Mouse (Mus musculus): ENCODE measurements around the gene Ehd4. TPM values are rescaled to one million over a fixed set of nuclear protein-coding genes. Genes with fewer than 3 reads are reported as not detected.

Gene Ehd4
- polyA plus RNA-seq, 1 experiment from 2014 or later, result 28.7 TPM

DNA sequence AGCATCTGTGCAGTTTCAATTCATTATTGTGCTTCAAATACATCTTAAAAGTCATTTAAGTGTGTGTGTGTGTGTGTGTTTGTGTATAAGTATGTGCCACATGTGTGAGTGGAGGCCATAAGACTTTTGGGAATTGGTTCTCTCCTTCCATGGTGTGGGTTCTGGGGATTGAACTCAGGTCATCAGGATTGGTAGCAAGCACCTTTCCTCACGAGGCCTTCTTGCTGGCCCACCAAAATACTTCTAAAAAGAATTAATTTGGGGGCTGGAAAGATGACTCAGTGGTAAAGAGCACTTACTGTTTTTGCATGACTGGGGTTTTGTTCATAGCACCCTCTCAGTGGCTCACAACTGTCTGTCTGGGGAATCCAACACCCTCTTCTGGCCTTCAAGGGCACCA is 12.7 kb downstream of the Ehd4 start:
- Histone ChIP-seq H3K27me3 (replicated peaks) (no peaks in the 10 kb centered on the region), H3K4me3 (no peak overlapping the region), H3K9ac (no peak overlapping the region), H3K4me1 (no peaks in the 10 kb centered on the region), H3K9me3 (replicated peaks) (no peaks in the 10 kb centered on the region), H3K4me2 (no peak overlapping the region), H3K36me3 (no peaks in the 10 kb centered on the region; the same call in 1 of the 2 replicates), H3K27ac (no peak overlapping the region)
- WGBS (ENCODE audit: insufficient replicate concordance), result 81% methylated on average over 1 of the region's 1 CpGs
- ATAC-seq, result no peak

DNA sequence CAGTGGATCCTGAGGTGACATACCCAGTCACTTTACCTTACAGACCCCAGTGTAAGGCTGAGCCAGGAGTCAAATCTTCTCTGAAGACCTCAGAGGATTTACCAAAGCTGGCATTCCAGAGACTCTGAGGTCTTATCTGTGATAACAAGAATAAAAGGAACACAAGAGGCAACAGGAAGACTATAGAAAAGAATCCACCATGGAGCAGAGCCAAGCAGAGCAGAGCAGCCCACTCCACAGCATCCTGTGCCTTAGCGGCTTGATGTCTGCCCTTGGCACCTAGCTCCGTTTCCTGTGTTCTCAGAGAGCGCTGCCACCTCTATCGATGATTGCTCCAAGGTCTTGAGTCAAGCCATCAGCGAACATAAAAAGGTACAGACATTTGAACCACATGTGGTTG is 14.1 kb downstream of the Ehd4 start:
- Histone ChIP-seq H3K27ac (no peak overlapping the region), H3K36me3 (no peaks in the 10 kb centered on the region; the same call in 1 of the 2 replicates), H3K9me3 (replicated peaks) (no peaks in the 10 kb centered on the region), H3K4me1 (no peaks in the 10 kb centered on the region), H3K27me3 (replicated peaks) (no peaks in the 10 kb centered on the region), H3K9ac (no peak overlapping the region), H3K4me2 (no peak overlapping the region), H3K4me3 (no peak overlapping the region)
- 76% methylated on average over 5 of the region's 5 CpGs for WGBS (ENCODE audit: insufficient replicate concordance)
- ATAC-seq, result no peak

DNA sequence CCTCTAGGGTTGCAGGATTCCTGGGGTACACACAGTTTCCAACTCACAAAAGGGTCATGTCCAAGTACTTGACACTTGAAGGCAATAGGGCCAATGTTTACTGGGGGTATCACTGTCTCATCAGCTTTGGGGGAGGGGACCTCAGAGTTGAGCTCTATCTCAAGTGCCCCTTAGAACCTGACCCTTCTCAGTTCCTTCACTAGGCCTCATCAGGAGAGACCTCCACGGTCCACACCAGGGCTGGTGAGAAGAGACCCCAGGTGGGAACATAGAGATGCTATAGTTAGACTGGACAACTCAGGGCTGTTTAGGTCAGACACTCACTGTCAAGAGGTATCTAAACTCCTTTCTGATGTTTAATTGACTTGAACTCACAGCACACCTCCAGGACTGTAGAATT is 15.3 kb downstream of the Ehd4 start:
- WGBS (ENCODE audit: insufficient replicate concordance), result 74% methylated on average over 1 of the region's 1 CpGs
- Histone ChIP-seq H3K27me3 (replicated peaks) (no peaks in the 10 kb centered on the region), H3K9ac (no peak overlapping the region), H3K4me1 (peaks cover 8% of the 10 kb centered on the region), H3K36me3 (no peaks in the 10 kb centered on the region; the same call in 1 of the 2 replicates), H3K27ac (no peak overlapping the region), H3K9me3 (replicated peaks) (no peaks in the 10 kb centered on the region), H3K4me2 (no peak overlapping the region), H3K4me3 (no peak overlapping the region)
- no peak for ATAC-seq

DNA sequence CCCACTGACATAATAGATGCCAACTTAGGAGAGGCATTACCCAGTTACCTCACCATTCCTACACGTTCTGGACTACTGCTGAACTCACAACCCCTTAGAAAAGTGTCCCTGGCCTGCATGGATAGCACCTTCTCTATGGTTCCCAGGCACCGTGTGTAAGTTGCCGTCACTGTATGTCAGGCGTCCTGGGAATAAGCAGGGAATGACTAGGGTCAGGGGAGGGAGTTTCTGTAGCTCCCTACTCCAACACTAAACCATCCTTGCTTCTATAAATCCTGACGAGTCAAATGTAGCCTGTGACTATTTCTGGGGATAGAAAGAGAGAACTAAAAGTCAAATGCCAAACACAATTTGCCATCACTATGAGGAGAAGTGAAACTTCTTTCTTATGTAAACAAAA is 17.1 kb downstream of the Ehd4 start:
- Histone ChIP-seq H3K27ac (no peak overlapping the region), H3K36me3 (no peaks in the 10 kb centered on the region; the same call in 1 of the 2 replicates), H3K4me3 (no peak overlapping the region), H3K4me2 (no peak overlapping the region), H3K27me3 (replicated peaks) (no peaks in the 10 kb centered on the region), H3K9me3 (replicated peaks) (no peaks in the 10 kb centered on the region), H3K9ac (no peak overlapping the region), H3K4me1 (peaks cover 9% of the 10 kb centered on the region)
- 61% methylated on average over 5 of the region's 5 CpGs for WGBS (ENCODE audit: insufficient replicate concordance)
- no peak for ATAC-seq

DNA sequence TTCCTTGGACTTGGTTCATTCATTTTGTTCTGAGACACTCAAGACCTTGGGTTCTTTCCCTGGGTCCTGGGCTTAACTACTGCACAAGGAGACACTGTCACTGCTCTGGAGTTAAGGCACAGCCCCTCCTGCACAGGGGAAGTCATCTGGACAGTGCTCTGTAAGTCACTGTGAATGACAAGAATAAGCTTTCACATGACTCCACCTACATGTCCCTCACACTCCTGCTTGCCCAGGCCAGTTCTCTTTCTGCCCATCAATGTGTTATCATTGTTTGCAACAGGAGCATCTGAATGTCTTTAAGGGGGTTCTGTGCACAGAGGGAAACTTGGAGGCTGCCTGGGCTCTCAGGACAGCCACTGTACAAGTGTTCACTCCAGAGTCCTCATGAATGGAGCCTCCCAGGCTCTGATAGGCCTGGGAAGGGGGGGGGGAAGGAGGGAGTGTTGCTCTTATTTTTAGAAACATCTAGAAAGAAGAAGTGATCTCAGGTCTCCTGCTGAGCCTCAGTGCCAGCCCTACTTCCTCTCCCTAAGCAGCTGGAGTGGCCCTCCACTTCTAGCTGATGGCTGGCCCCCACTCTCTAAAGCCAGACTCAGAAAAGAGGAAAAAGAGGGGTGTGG is 19.8 kb downstream of the Ehd4 start:
- H3K9ac ChIP-seq, result no peak overlapping the region
- no peak overlapping the region for H3K4me3 ChIP-seq
- no peaks in the 10 kb centered on the region for H3K9me3 ChIP-seq (replicated peaks)
- H3K36me3 ChIP-seq, result peaks cover 2% of the 10 kb centered on the region; the same call in 1 of the 2 replicates
- H3K27me3 ChIP-seq (replicated peaks), result no peaks in the 10 kb centered on the region
- H3K4me1 ChIP-seq, result peaks cover 15% of the 10 kb centered on the region
- H3K4me2 ChIP-seq, result no peak overlapping the region
- H3K27ac ChIP-seq, result no peak overlapping the region
- no peak for ATAC-seq

DNA sequence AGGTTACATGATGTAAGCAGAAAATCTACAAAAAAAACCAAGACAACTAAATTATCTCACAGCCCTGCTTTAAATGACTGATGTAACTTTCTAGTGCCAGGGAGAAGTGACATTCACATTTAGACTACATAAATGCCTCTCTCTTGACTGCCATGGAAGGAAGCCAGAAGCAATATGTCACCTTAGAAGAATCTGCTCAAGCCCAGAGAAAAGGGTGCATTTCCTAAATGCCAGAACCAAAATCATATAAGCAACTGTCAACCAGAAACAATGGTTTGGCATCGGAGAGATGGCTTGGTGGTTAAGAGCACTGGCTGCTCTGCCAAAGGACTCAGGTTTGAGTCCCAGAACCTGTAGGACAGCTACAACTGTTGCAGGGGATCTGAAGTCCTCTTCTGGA is 22.5 kb downstream of the Ehd4 start:
- H3K27me3 ChIP-seq (replicated peaks), result no peaks in the 10 kb centered on the region
- H3K4me2 ChIP-seq, result no peak overlapping the region
- no peak overlapping the region for H3K9ac ChIP-seq
- no peak for ATAC-seq
- no peaks in the 10 kb centered on the region for H3K9me3 ChIP-seq (replicated peaks)
- no peak overlapping the region for H3K4me3 ChIP-seq
- peaks cover 4% of the 10 kb centered on the region; the same call in 1 of the 2 replicates for H3K36me3 ChIP-seq
- no peak overlapping the region for H3K27ac ChIP-seq
- 74% methylated on average over 1 of the region's 1 CpGs for WGBS (ENCODE audit: insufficient replicate concordance)
- peaks cover 30% of the 10 kb centered on the region for H3K4me1 ChIP-seq

DNA sequence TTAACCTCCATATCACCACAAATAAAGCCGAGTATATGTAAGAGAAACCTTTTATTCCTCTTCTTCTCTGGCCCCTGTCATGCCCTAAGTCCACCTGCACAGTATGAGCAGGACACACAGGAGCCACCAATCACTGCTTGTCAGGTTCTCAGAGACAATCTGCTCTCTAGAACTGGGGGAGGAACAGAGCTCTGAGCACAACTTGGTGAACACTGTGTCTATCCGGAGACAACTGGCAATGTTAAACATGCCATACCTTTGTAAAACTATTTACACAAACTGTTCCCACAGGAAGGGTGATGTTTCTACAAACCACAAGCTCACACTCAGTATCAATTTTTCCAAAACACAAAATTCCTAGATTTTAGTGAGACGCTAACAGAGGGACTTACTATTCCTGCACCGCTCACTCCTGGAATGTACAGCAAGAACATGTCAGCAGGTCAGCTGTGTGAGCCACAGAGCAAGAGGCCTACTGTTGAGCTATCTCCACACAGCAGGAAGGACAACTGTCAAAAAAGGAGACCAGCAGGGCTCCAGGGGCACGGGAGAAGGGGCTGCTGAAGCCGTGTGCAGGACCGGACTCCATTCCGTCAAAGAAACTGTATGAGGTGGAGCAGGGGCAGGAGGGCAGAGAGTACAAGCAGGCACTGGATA is 25.0 kb downstream of the Ehd4 start:
- Histone ChIP-seq H3K4me1 (peaks cover 25% of the 10 kb centered on the region), H3K27ac (no peak overlapping the region), H3K9ac (no peak overlapping the region), H3K9me3 (replicated peaks) (no peaks in the 10 kb centered on the region), H3K36me3 (peaks cover 12% of the 10 kb centered on the region; the same call in 1 of the 2 replicates), H3K4me2 (no peak overlapping the region), H3K4me3 (no peak overlapping the region), H3K27me3 (replicated peaks) (no peaks in the 10 kb centered on the region)
- ATAC-seq, result no peak
- 52% methylated on average over 8 of the region's 8 CpGs for WGBS (ENCODE audit: insufficient replicate concordance)

DNA sequence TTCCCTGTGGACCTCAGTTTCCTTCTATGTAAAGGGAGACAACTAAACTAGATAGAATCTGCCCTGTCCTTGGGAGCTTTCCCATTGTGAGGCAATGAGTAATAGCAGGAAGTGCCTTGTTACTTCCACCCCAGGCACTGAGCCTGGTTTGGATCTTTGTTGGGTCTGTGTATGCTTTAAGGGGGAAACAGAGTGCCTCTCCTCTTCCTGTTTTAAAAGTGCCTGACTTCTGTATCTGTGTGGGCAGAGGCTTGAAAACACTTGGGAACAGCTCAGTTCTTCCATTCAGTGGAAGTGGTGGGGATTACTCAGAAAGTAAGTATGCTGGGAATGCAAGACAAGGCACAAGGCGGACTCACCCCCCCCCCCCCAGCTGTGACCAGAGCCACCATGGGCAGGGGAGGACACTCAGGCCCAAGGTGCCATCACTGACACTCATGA is 25.8 kb downstream of the Ehd4 start:
- Histone ChIP-seq H3K9me3 (replicated peaks) (no peaks in the 10 kb centered on the region), H3K27me3 (replicated peaks) (no peaks in the 10 kb centered on the region), H3K4me2 (no peak overlapping the region), H3K4me3 (no peak overlapping the region), H3K4me1 (peaks cover 21% of the 10 kb centered on the region), H3K36me3 (peaks cover 12% of the 10 kb centered on the region; the same call in 1 of the 2 replicates), H3K9ac (no peak overlapping the region), H3K27ac (peak overlapping the region; percentile 72)
- no peak for ATAC-seq
- WGBS (ENCODE audit: insufficient replicate concordance), result 64% methylated on average over 1 of the region's 1 CpGs

DNA sequence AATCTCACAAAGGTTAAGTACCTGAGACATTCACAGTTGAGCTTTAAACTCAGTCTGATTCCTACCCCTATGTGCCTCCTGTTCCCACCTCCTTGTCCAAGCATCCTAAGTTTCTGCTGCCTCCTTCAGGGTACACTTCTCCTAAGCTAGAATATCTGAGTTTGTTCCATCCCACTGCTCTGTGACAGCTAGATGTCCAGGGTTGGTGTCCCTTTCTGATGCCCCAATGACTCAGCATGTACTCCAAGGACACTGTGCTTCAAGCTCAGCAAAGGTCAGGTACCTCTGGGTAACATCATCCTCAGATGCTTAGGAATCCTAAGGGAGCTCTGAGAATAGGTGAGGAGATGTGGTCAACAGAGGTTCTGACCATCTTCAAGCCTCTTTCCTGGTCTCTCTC is 26.4 kb downstream of the Ehd4 start:
- H3K4me2 ChIP-seq, result no peak overlapping the region
- H3K4me1 ChIP-seq, result peaks cover 21% of the 10 kb centered on the region
- H3K27ac ChIP-seq, result peak overlapping the region; percentile 72
- H3K36me3 ChIP-seq, result peaks cover 12% of the 10 kb centered on the region; the same call in 1 of the 2 replicates
- no peaks in the 10 kb centered on the region for H3K27me3 ChIP-seq (replicated peaks)
- no peak for ATAC-seq
- no peak overlapping the region for H3K4me3 ChIP-seq
- H3K9me3 ChIP-seq (replicated peaks), result no peaks in the 10 kb centered on the region
- no peak overlapping the region for H3K9ac ChIP-seq

DNA sequence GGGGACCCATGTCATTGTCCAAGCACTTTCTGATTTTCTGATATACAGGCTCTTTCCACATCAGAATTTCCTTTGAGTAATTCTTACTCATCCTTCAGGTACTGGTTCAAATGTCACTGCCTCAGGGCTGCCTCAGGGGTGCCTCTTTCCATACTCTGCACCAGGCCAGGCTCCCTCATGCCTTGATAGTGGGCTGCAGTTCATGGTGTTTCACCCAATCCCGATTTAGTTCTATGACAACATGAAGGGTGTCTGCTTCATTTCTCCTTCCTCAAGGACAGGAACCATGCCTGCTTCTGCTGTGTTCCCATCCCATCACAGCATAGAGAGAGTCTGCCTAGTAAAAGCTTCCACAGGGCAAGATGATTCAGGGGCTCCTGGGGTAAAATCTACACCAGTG is 27.5 kb downstream of the Ehd4 start:
- H3K27me3 ChIP-seq (replicated peaks), result no peaks in the 10 kb centered on the region
- no peak overlapping the region for H3K4me3 ChIP-seq
- no peak for ATAC-seq
- H3K4me2 ChIP-seq, result no peak overlapping the region
- no peaks in the 10 kb centered on the region for H3K9me3 ChIP-seq (replicated peaks)
- peaks cover 10% of the 10 kb centered on the region; the same call in 1 of the 2 replicates for H3K36me3 ChIP-seq
- 71% methylated on average over 1 of the region's 1 CpGs for WGBS (ENCODE audit: insufficient replicate concordance)
- no peak overlapping the region for H3K9ac ChIP-seq
- peaks cover 21% of the 10 kb centered on the region for H3K4me1 ChIP-seq
- no peak overlapping the region for H3K27ac ChIP-seq

DNA sequence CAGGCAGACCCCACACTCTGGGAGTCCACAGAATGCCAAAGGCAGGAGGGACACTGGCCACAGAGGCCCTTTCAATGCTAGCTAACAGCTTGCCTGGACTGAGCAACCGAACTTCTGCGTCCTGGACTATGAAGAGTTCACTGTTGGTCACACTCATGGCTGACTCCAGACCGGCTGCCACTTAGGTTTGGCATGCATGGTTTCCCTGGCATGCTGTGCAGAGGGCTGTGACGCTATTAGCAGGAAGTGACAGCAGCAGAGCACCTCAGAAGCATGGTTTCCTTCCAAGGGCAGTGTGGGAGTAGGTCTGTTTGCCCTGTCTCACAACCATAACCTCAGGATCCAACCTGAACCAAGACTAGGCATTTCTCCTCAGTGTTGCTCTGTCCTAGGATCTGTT is 28.0 kb downstream of the Ehd4 start:
- 77% methylated on average over 4 of the region's 4 CpGs for WGBS (ENCODE audit: insufficient replicate concordance)

DNA sequence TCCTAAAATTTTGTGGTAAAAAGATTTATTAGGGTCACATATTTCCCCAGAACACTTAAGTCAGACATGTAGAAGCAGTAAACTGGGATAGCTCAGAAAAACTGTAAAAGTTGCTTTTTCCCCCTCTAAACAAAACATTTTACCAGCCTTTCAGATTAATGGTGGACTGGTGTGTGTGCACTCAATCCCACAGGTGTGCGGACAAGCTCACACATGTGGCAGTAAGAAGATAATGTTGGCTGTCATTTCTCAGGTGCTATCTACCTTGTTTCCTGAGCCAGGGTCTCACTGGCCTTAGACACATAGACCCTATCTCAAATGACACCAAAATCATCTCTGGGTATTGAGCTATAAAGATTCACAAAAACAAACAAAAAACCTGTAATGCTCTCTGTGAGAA is 28.9 kb downstream of the Ehd4 start:
- peaks cover 10% of the 10 kb centered on the region; the same call in 1 of the 2 replicates for H3K36me3 ChIP-seq
- no peak overlapping the region for H3K27ac ChIP-seq
- no peak overlapping the region for H3K4me2 ChIP-seq
- H3K4me3 ChIP-seq, result no peak overlapping the region
- no peak overlapping the region for H3K9ac ChIP-seq
- peaks cover 21% of the 10 kb centered on the region for H3K4me1 ChIP-seq
- no peak for ATAC-seq
- H3K27me3 ChIP-seq (replicated peaks), result no peaks in the 10 kb centered on the region
- H3K9me3 ChIP-seq (replicated peaks), result no peaks in the 10 kb centered on the region
- 89% methylated on average over 1 of the region's 1 CpGs for WGBS (ENCODE audit: insufficient replicate concordance)

More for the DNA sequence above, 28.0 kb downstream of the Ehd4 start:
- H3K4me1 ChIP-seq, result peaks cover 21% of the 10 kb centered on the region
- no peak overlapping the region for H3K4me2 ChIP-seq
- ATAC-seq, result no peak
- no peak overlapping the region for H3K9ac ChIP-seq
- H3K27ac ChIP-seq, result no peak overlapping the region
- peaks cover 10% of the 10 kb centered on the region; the same call in 1 of the 2 replicates for H3K36me3 ChIP-seq
- H3K27me3 ChIP-seq (replicated peaks), result no peaks in the 10 kb centered on the region
- H3K4me3 ChIP-seq, result no peak overlapping the region
- no peaks in the 10 kb centered on the region for H3K9me3 ChIP-seq (replicated peaks)

Data from liver, embryonic 12.5 days (tissue).